Mouse (Mus musculus) ES-Bruce4 (cell line): ENCODE data around the gene Inip.

Experiments
- CTCF ChIP-seq: IDR thresholded peaks from one replicate; pipeline ENCODE4 v1.8.1; 2011; ENCODE audit warnings: low read depth, low read length
- EP300 ChIP-seq: IDR thresholded peaks from 2 replicates; pipeline ENCODE4 v1.6.1; 2011; ENCODE audit warnings: low read depth, low read length; ENCODE audit not compliant: insufficient read depth
- POLR2A ChIP-seq: IDR thresholded peaks from one replicate; pipeline ENCODE4 v1.8.1; 2011; ENCODE audit warnings: low read length; ENCODE audit not compliant: insufficient read depth

- TF ChIP-seq POLR2A (no peak), CTCF (no peak), EP300 (no peak)
These were observed 35.9 kb downstream of the Inip start for GRCm38 (mm10) chr4:59765385-59766005.
